Comparison of ENCODE assay signal across 11 mouse cellular contexts in the genomic region with DNA sequence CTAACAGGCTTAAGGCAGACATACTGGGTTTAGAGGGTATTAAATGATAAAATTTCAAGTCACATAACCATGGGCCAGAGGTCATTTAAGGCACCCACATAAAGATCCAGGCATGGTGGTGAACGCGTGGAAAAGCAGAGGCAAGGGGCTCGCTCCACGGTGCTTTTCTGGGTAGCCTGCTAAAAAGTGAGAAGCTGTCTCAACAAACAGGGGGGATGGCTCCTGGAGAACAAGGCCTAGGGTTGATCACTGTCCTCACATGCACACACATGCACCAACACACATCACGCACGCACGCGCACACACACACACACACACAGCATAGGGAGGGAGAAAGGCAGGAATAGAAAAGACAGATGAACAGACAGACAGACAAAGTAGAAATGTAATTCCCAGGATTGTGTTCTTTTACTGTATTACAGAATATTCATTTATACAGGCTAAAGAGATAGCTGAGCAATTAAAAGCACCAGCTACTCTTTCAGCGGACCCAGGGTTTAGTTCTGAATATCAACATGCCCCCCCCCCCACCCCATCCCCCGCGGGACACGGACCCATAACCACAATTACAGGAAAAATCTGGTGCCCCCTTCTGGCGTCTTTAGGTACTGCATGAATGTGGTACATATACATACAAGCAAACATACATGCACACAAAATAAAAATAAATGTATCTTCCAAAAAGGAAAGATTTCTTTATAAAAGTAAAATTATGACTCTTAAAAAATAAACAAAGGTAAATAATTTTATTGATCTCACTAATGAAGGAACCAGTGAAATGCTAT.
DNase-seq lines count a peak whose midpoint lies in the region; ATAC-seq and TF ChIP-seq lines count a peak whose summit lies in the region.
"Had no signal": no experiment of that assay in that cellular context is flagged by ENCODE, and none has a peak within 500 bp of the region (broad histone marks: within the 10 kb centered on the region; RNA-seq: fewer than 3 reads in every experiment).

No protein-coding gene starts in this region.

- peak; percentile 22 for DNase-seq in thymus, postnatal 14 days
- no peak for DNase-seq in thymus, adult 18-20 months
- peak; percentile 2 for DNase-seq in c-Kit-positive CD71-positive TER-119-negative erythroid progenitor cells, embryonic 14.5 days (ENCODE audit: low read depth)
- no peak for DNase-seq in natural killer cell, adult 2 months (ENCODE audit: low spot score in 2 of 2)
- DNase-seq: adrenal gland, postnatal 25 days; cerebellum, adult 9-10 months had no signal

- no peak for ATAC-seq in intestine, postnatal 0 days
- ATAC-seq in intestine, embryonic 15.5 days, result no peak
- no peak for ATAC-seq in activated CD4-positive, CD25-positive, alpha-beta regulatory T cell, adult 4 months

- WGBS in intestine, postnatal 0 days, result 90% methylated on average over 13 of the region's 13 CpGs
- WGBS in intestine, embryonic 15.5 days, result 88% methylated on average over 13 of the region's 13 CpGs

- no peaks in the 10 kb centered on the region for H3K4me1 ChIP-seq in intestine, postnatal 0 days (replicated peaks; ENCODE audit: control insufficient read depth, insufficient read depth, low read length)
- H3K4me1 ChIP-seq in intestine, embryonic 15.5 days (replicated peaks), result no peaks in the 10 kb centered on the region
- H3K4me1 ChIP-seq: heart, embryonic 15.5 days; neural tube, embryonic 13.5 days had no signal

- no peak overlapping the region for H3K9ac ChIP-seq in intestine, postnatal 0 days (ENCODE audit: low read depth, low read length)
- no peak overlapping the region for H3K9ac ChIP-seq in intestine, embryonic 15.5 days
- H3K9ac ChIP-seq: heart, embryonic 15.5 days; neural tube, embryonic 13.5 days had no signal

- H3K27ac ChIP-seq in intestine, postnatal 0 days (ENCODE audit: low read depth, low read length), result no peak overlapping the region
- H3K27ac ChIP-seq in intestine, embryonic 15.5 days, result no peak overlapping the region
- H3K27ac ChIP-seq: heart, embryonic 15.5 days; neural tube, embryonic 13.5 days had no signal

- H3K9me3 ChIP-seq in intestine, postnatal 0 days (ENCODE audit: control insufficient read depth), result no peaks in the 10 kb centered on the region
- no peaks in the 10 kb centered on the region for H3K9me3 ChIP-seq in intestine, embryonic 15.5 days
- H3K9me3 ChIP-seq: heart, embryonic 15.5 days; neural tube, embryonic 13.5 days had no signal

- no peaks in the 10 kb centered on the region for H3K27me3 ChIP-seq in intestine, postnatal 0 days (replicated peaks; ENCODE audit: control insufficient read depth, insufficient read depth, low read length)
- H3K27me3 ChIP-seq in intestine, embryonic 15.5 days (replicated peaks), result no peaks in the 10 kb centered on the region
- H3K27me3 ChIP-seq: heart, embryonic 15.5 days; neural tube, embryonic 13.5 days had no signal

- TF ChIP-seq CTCF in intestine, postnatal 0 days (IDR thresholded peaks at IDR 0.05; ENCODE audit: low read depth), result peak; percentile 35

- H3K4me3 ChIP-seq in intestine, postnatal 0 days (ENCODE audit: low read depth, low read length), result no peak overlapping the region
- no peak overlapping the region for H3K4me3 ChIP-seq in intestine, embryonic 15.5 days (replicated peaks)
- H3K4me3 ChIP-seq: heart, embryonic 15.5 days; neural tube, embryonic 13.5 days had no signal

- no peak overlapping the region for H3K4me2 ChIP-seq in intestine, postnatal 0 days (replicated peaks; ENCODE audit: low read depth)
- no peak overlapping the region for H3K4me2 ChIP-seq in intestine, embryonic 15.5 days (replicated peaks)
- H3K4me2 ChIP-seq: heart, embryonic 15.5 days; neural tube, embryonic 13.5 days had no signal

- no peaks in the 10 kb centered on the region for H3K36me3 ChIP-seq in intestine, postnatal 0 days (ENCODE audit: control insufficient read depth, insufficient read depth)
- no peaks in the 10 kb centered on the region for H3K36me3 ChIP-seq in intestine, embryonic 15.5 days
- H3K36me3 ChIP-seq: heart, embryonic 15.5 days; neural tube, embryonic 13.5 days had no signal

Comparison
In these comparisons a context has a peak if more than half of its experiments do, and no peak if none do; other contexts are left out.
1. DNase-seq: peak in thymus, postnatal 14 days (single experiment) and c-Kit-positive CD71-positive TER-119-negative erythroid progenitor cells, embryonic 14.5 days (single experiment); none in thymus, adult 18-20 months (0 of 2) and natural killer cell, adult 2 months (0 of 2).